Mouse (Mus musculus) cerebral cortex, adult 2 months (tissue): ENCODE data around the gene Tmem50a.

Experiments used
- WGBS: fragments of 180-500 bp; shearing (Covaris S2); methylation state at CpG from one replicate; pipeline ENCODE4 v1.1.7; 2018; 5-methylcytosine and 5-hydroxymethylcytosine counted together

Gene Tmem50a

DNA sequence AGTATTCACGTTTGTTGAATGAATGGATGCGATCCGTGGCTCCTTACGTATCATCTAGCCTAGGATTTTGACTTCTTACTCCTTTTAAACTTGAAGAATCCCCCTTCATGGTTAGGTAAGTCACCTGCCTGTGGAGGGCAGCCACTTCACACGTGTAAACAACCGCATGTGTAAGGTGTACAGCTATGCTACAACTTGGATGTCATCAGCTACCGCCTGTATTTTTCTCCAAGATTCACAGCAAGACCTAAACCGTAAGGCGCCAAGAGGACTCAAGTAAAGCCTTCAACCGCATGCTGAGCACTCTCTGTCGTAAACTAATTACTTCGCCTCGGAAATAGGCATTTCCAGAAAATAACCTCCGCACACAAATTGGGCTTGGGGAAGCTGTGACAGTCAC, 62.9 kb downstream of the Tmem50a start:
- 8% methylated on average over 14 of the region's 14 CpGs for WGBS

DNA sequence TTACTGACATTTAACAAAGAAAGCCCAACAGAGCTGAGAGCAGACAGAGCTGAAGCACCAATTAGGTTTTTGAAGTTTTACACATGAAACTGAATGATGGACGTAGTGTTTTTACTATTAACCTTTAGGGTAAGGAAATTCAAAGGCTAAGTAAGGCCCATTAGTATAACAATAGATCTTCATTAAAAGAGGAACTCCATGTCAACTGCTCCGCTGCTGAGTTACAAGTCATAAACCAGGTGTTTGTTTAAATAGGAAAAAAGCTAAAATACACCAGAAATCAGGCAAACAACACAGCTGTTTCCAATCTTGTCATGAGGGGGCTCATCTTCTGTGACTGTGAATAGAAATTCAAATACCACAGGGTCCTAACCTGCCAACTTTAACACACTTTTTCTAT, 63.6 kb downstream of the Tmem50a start:
- WGBS: 38% methylated on average over 2 of the region's 2 CpGs

DNA sequence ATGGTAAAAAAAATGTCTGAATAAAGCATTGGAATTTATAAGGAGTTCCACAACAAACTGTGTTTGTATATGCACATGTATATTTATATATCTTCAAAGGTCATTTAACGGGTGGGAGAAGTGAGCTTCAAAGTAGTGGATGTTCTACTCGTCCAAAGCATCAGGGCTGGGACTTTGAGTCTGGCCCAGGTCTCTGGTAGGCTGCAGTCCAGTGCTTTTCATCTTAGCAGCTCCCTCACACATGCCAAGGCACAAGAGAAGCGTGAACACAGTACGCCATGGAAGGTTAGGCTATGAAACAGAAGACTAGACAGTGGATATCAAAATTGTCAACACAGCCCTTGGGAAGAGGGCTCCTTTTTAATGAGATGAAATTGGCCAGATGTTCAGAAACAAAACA, 64.3 kb downstream of the Tmem50a start:
- 41% methylated on average over 4 of the region's 4 CpGs for WGBS
